Mouse (Mus musculus): ENCODE results near the gene Tmem132b.

- TF ChIP-seq CTCF (IDR thresholded peaks at IDR 0.05; ENCODE audit: control insufficient read depth, insufficient read depth, insufficient read length) (no peak), MAX (IDR thresholded peaks at IDR 0.05) (no peak), CEBPB (IDR thresholded peaks at IDR 0.05; ENCODE audit: low read depth) (no peak)
These were observed 240.7 kb downstream of the Tmem132b start for GRCm38 (mm10) chr5:125772238-125772637.
